Mouse (Mus musculus) limb, embryonic 14.5 days (tissue): ENCODE data around the gene Glra3. TPM values are rescaled to one million over a fixed set of nuclear protein-coding genes. Genes with fewer than 3 reads are reported as not detected.
A peak's percentile ranks its signal among the peaks of the same experiment; 100 is the strongest.

Experiments used
- ATAC-seq: fragments of 200-750 bp; cut with Nextera tagmentation; 2 replicates; pipeline ENCODE4 v1.8.0; 2017; ENCODE audit warnings: low read depth, moderate number of reproducible peaks, moderate TSS enrichment; ENCODE audit not compliant: low FRiP score
- DNase-seq: peaks from one replicate; pipeline ENCODE4 v3.0.0-alpha.2; 2015; ENCODE audit warnings: low spot score
- H3K27ac ChIP-seq: fragments of 300-500 bp; sonication (generic); replicated peaks from 2 replicates; pipeline ENCODE4 v1.5.1; 2014; ENCODE audit warnings: low read depth, mild to moderate bottlenecking, low read length, moderate library complexity, mixed read lengths
- H3K27me3 ChIP-seq: fragments of 300-500 bp; sonication (generic); 2 replicates; pipeline ENCODE4 v1.6.1; 2014; ENCODE audit warnings: low read length, mixed read lengths; ENCODE audit not compliant: control insufficient read depth, insufficient read depth
- H3K36me3 ChIP-seq: fragments of 300-500 bp; sonication (generic); 2 replicates; pipeline ENCODE4 v1.6.1; 2014; ENCODE audit warnings: mild to moderate bottlenecking, low read length, moderate library complexity, mixed read lengths; ENCODE audit not compliant: control insufficient read depth, insufficient read depth
- H3K4me1 ChIP-seq: fragments of 300-500 bp; sonication (generic); 2 replicates; pipeline ENCODE4 v1.6.1; 2014; ENCODE audit warnings: antibody characterized with exemption, low read length, mixed read lengths; ENCODE audit not compliant: control insufficient read depth, insufficient read depth
- H3K4me2 ChIP-seq: fragments of 300-500 bp; sonication (generic); replicated peaks from 2 replicates; pipeline ENCODE4 v1.6.1; 2014; ENCODE audit warnings: low read depth, mild to moderate bottlenecking, low read length, moderate library complexity; ENCODE audit not compliant: severe bottlenecking
- H3K4me3 ChIP-seq: fragments of 300-500 bp; sonication (generic); replicated peaks from 2 replicates; pipeline ENCODE4 v1.5.1; 2014; ENCODE audit warnings: low read length
- H3K9ac ChIP-seq: fragments of 300-500 bp; sonication (generic); 2 replicates; pipeline ENCODE4 v1.6.1; 2014; ENCODE audit warnings: mild to moderate bottlenecking, low read depth, low read length, moderate library complexity; ENCODE audit not compliant: severe bottlenecking
- H3K9me3 ChIP-seq: fragments of 300-500 bp; sonication (generic); 2 replicates; pipeline ENCODE4 v1.6.1; 2016; ENCODE audit warnings: low read length; ENCODE audit not compliant: control insufficient read depth
- POLR2A ChIP-seq: fragments of 200-500 bp; IDR thresholded peaks from 2 replicates; pipeline ENCODE4 v1.8.0; 2012; ENCODE audit warnings: inconsistent platforms, mild to moderate bottlenecking, moderate library complexity, borderline replicate concordance; ENCODE audit not compliant: insufficient read depth, insufficient read length; ENCODE audit errors: extremely low read depth
- WGBS: fragments of 180-500 bp; shearing (Covaris S2); extraction: QIAGEN DNeasy Blood & Tissue Kit; methylation state at CpG from one replicate; pipeline ENCODE4 v1.1.7; 2014; 5-methylcytosine and 5-hydroxymethylcytosine counted together
- polyA plus RNA-seq, 2 experiments: library from polyadenylated mRNA; depleted of rRNA in 1 of 2; stranded (reverse) in 1 of 2; unstranded in 1 of 2; fragments of >200 nt; fragmentation: Nextera tagmentation in 1 of 2; extraction: Ambion mirVana in 1 of 2; gene quantifications; 2 replicates each; pipeline versions ENCODE4 v1.2.1 to v1.2.3; 2012 to 2014

Glra3 gene
- polyA plus RNA-seq, 2 experiments: not detected

GRCm38 (mm10) chr8:56054324-56054723 lies 114.1 kb downstream of the Glra3 start:
- H3K9me3 ChIP-seq: no peaks in the 10 kb centered on the region
- TF ChIP-seq POLR2A: no peak
- H3K36me3 ChIP-seq: no peaks in the 10 kb centered on the region
- WGBS: 66% methylated on average over 2 of the region's 2 CpGs
- ATAC-seq: no peak
- no peak overlapping the region for H3K27ac ChIP-seq
- no peak overlapping the region for H3K4me2 ChIP-seq
- no peak overlapping the region for H3K4me3 ChIP-seq
- H3K4me1 ChIP-seq: no peaks in the 10 kb centered on the region
- H3K27me3 ChIP-seq: no peaks in the 10 kb centered on the region
- DNase-seq: no peak
- H3K9ac ChIP-seq: no peak overlapping the region

GRCm38 (mm10) chr8:56063081-56063480 lies 122.8 kb downstream of the Glra3 start:
- H3K4me1 ChIP-seq: no peaks in the 10 kb centered on the region
- no peak overlapping the region for H3K9ac ChIP-seq
- H3K4me3 ChIP-seq: no peak overlapping the region
- no peaks in the 10 kb centered on the region for H3K9me3 ChIP-seq
- H3K36me3 ChIP-seq: no peaks in the 10 kb centered on the region
- WGBS: 22% methylated on average over 3 of the region's 3 CpGs
- no peaks in the 10 kb centered on the region for H3K27me3 ChIP-seq
- no peak overlapping the region for H3K27ac ChIP-seq
- no peak overlapping the region for H3K4me2 ChIP-seq
- ATAC-seq: no peak
- peak; percentile 47 for DNase-seq
- TF ChIP-seq POLR2A: no peak

DNA sequence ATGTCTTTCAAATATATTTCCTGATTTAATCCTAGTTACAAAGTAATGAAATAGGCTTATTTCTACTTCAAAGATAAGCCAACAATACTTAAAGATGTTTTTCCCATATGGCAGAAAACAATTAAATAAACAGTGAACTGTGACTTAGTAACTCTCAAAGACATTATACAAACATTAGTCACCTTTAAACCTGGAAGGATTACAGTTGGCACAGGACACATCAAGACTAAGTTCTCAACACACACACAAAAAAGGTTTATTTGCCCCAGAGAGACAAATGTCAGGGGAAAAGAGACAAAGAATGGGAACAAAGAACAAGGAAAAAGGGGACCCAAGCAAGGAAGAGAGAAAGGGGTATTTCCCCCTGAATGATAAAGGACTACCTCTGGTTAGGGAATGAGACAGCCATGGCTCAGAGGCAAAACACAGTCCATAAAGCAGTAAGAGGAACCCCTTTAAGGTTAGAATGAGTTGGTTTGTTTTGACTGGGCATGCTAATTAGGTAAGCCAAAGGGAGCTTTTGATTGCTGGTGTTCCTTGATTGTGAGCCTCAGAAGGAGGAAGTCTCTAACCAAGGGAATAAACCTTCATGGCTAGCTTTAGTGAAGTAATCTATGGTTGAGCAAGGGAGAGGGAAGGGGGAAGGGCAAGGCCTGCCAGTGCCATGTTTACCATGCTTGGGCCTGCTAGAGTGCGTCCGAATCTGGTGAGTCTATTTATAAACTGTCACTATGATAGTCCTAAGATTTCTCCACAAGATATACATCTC lies 130.4 kb downstream of the Glra3 start:
- Histone ChIP-seq H3K4me2 (no peak overlapping the region), H3K27ac (no peak overlapping the region), H3K9ac (no peak overlapping the region), H3K36me3 (no peaks in the 10 kb centered on the region), H3K4me3 (no peak overlapping the region), H3K9me3 (no peaks in the 10 kb centered on the region), H3K4me1 (no peaks in the 10 kb centered on the region), H3K27me3 (no peaks in the 10 kb centered on the region)
- WGBS: 73% methylated on average over 2 of the region's 2 CpGs
- ATAC-seq (no peak), DNase-seq (no peak)
- no peak for TF ChIP-seq POLR2A

GRCm38 (mm10) chr8:56083654-56084053 lies 143.4 kb downstream of the Glra3 start:
- Histone ChIP-seq H3K9ac (no peak overlapping the region), H3K4me3 (no peak overlapping the region), H3K9me3 (no peaks in the 10 kb centered on the region), H3K36me3 (no peaks in the 10 kb centered on the region), H3K4me1 (no peaks in the 10 kb centered on the region), H3K4me2 (no peak overlapping the region), H3K27ac (no peak overlapping the region), H3K27me3 (no peaks in the 10 kb centered on the region)
- ATAC-seq: no peak
- no peak for DNase-seq
- TF ChIP-seq POLR2A: no peak

- no peak overlapping the region for H3K27ac ChIP-seq
- TF ChIP-seq POLR2A: no peak
- DNase-seq: no peak
- H3K4me3 ChIP-seq: no peak overlapping the region
- H3K9ac ChIP-seq: no peak overlapping the region
- no peak for ATAC-seq
- no peaks in the 10 kb centered on the region for H3K27me3 ChIP-seq
- H3K4me1 ChIP-seq: no peaks in the 10 kb centered on the region
- H3K36me3 ChIP-seq: no peaks in the 10 kb centered on the region
- no peaks in the 10 kb centered on the region for H3K9me3 ChIP-seq
- no peak overlapping the region for H3K4me2 ChIP-seq
Observed at GRCm38 (mm10) chr8:56094385-56094784, 154.1 kb downstream of the Glra3 start.
